Mouse (Mus musculus) lung, postnatal 25 days (tissue): ENCODE data around the gene Arl15.

Experiments used
- DNase-seq: peaks from one replicate; pipeline ENCODE4 v3.0.0; 2022; ENCODE audit warnings: low spot score

Gene Arl15

DNA sequence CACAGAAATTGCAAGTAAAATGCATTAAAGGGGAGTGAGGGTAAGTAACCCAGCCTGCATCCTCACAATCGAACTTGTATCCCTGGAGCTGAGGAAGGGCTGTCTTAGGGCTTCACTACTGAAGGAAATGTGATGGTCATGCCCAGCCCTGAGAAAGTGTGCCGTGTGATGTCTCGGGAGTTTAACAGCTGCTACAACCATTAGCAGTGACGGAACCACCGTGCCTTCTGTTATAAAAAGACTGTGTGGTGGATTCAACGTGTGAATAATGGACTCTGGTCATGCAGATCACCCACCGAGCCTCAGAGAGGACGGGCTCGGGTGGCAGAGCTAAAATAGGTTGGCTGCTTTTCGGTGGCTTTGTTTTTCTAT, 357.4 kb downstream of the Arl15 start:
- DNase-seq, result no peak

DNA sequence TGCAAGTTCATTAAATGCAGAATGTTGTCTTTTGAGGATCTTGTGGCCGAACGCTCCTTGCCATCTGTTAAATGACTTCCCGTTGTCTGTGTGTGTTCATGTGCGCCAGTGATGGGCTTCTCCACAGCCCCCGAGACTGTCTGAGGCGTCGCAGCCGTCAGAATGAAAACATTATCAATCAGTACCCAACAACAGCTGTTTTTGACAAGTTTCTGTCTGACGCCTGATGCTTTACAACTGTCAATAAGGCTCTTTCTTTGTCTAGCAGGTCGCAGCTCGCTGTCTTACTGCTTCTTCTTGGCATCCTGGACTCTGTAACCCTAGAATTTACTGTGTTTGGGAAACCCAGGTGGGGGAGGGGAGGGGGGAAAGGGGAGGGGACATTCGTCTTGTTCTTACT, 362.4 kb downstream of the Arl15 start:
- DNase-seq, result no peak

DNA sequence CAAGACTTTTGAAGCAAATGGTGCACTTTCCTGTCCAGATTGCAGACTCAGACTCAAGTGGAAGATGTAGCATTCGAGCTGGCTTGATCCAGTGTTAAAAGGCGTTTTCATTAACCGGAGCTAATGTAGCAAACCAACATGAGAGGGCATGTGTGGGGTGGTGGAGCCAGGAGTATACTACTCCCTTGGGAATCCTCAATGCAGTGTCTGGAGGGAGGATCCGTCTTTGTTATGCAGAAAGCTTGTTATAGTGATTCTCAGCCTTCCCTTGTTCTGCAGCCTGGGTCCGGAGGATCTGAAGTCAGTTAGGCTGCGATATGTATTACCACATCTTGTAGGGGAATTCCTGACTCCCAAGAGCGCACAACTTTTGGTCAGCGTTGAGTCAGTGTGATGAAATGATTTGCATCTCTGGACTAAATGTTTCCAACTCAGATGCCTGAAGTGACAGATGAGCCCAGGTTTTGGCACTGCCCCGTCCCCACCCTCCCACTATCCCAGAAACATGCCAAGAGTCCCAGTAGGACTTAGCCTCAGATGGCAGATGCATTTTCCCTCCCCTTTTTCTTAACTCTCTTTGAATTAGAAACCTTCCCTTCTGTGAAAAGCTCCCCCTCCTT, 363.9 kb downstream of the Arl15 start:
- no peak for DNase-seq

- no peak for DNase-seq
Observed at GRCm38 (mm10) chr13:114159634-114160391, 365.5 kb downstream of the Arl15 start.

DNA sequence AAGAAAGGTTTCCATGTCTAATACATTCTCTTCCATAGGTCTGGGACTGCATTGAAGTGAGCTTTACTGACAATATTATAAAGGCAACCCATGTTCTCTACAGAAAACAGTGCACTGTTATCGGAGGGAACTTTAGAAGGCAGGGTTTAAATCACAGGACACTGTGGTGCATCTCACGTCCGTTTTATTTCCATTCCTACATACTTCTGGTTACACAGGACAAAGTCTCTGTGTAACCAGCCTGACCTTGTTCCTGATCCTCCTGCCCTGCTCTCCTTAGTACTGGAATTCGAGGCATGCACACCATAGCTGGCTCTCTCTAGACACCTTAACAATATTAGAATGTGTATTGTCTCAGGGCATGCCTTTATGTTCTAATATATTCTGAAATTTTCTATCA, 368.4 kb downstream of the Arl15 start:
- no peak for DNase-seq

DNA sequence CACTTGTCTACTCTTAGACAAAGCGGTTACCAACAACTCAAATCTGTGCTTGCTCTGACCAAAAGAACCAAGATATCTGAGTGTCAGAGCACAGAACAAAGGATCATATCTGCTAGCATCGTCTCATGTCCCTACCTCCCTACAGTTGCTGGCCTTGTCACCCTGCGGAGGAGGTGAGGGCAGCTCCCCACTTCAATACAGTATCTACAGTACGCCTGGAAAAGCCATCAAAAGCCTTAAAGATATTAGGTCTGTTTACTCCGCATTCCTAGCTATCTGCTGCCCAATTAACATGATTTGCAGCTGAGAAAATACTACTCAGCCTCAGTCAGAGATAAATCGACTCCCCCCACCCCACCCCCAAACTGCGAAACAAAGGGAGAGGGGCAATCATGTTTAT, 371.3 kb downstream of the Arl15 start:
- no peak for DNase-seq

DNA sequence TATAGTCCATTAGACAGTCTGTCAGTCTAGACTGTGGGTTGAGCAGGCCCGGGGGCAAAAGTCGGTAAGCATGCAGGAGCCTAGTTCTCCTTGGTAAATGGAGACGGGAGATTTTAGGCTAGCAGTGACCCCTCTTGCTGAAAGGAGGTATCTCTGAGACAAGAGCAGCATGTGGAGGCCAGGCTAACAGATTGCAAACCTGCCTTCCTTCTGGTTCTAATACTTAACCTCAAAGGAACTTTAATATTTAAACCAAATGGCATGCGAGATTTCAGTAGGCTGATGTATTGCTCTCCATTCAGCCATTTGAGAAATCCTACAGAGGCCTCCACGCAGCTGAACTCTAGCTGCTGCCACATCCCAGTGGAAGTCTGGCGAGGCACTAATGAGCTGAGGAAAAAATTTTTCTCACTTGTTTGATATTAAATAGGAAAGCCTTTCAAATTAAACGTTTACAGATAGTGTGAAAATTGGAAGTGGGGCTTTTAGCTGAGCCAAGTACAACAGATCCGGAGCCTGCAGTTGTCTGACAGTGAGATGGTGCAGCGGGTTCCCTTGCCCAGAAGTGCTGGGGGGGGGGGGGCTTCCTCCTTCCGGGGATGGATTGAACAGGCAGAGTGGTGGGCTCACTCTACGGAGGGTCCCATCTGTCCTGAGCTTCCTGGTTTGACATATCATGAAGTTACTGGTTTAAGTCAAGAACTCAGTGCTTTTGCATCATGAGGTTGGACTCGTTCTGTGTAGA, 372.3 kb downstream of the Arl15 start:
- DNase-seq, result no peak

DNA sequence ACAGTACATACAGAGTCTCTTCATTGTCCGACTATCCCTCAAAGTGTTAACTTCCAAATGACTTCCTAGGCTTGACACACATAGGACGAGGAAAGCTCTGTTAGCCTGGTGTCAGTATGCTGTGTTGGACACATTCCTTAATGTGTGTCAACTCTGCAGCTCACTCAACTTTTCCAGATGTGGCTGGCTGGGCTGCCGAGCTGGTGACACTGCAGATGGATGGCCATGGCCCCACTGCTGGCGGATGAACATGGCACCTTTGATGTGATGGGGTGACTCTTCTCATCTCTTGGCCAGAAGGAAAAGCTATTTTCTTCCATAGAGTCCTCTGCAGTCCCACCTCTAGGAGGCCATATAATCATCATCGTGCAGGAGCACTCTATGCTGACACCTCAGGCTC, 375.8 kb downstream of the Arl15 start:
- DNase-seq, result no peak

DNA sequence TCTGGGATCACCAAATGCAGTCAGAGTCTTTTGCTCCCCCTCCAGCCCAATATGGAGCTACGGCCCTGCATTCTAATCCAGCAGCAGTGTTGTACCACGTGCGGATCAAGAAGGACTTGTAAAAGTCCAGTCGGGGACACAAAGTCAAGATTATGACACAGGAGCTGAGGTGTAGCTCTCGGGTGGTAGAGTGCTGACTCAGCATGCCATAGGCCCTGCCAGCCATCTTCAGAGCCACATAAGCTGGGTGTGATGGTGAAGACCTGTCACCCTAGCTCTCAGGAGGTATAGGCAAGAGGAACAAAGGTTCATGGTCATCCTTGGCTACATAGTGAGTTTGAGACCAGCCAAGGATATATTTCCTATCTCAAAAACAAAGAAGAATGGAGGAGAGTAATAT, 377.2 kb downstream of the Arl15 start:
- no peak for DNase-seq

GRCm38 (mm10) chr13:114188107-114188506, 393.8 kb downstream of the Arl15 start:
- DNase-seq, result no peak

- DNase-seq, result peak; percentile 24
Observed at GRCm38 (mm10) chr13:114188801-114189200, 394.5 kb downstream of the Arl15 start.

GRCm38 (mm10) chr13:114189441-114189840, 395.1 kb downstream of the Arl15 start:
- DNase-seq, result no peak

- DNase-seq, result peak; percentile 4
Observed at GRCm38 (mm10) chr13:114190898-114191297, 396.6 kb downstream of the Arl15 start.

DNA sequence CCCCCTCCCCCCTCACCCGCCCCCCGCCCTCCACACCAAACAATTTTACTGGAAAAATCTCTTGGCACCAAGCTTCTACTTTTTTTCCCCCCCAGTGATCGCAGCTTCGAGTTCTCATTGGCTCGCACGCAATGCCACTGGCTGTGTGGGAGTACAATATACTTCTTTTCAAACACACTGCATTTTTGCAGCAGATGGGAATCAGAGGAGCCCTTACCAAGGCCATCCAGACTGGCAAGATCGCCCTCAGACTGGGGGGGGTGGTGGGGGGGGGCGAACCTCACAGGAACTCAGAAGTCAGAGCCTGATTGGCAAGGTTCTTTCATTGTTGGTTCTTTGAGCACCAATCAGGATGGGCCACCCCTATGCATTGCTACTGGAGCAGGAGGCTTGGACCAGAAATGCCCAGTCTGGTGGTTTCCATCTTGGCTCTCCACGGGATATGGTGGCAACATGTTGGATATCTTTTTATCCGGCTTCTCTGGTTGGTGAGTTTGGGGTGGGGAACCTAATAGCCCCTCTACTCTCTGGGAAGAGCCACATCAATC, 404.0 kb downstream of the Arl15 start:
- DNase-seq, result no peak

DNA sequence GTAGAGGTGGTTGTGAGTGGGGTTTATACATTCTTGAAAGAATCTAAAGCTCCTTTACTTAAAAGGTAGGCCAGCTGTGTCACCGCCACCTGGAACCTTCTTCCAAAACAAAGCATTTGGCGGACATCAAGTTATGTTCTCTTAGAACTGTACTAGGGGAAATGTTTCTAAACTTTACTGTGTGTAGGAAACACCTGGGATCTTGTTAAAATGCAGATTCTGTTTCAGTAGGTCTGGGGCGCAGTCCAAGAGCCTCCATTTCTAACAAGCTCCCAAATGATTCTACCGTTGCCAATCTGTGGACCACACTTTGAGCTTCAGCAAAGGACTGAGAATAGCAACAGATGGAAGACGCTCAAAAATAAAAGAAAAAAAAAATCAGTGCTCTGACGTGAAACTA, 405.4 kb downstream of the Arl15 start:
- DNase-seq, result no peak

GRCm38 (mm10) chr13:114200545-114200944, 406.2 kb downstream of the Arl15 start:
- no peak for DNase-seq

- no peak for DNase-seq
Observed at GRCm38 (mm10) chr13:114202806-114203570, 408.7 kb downstream of the Arl15 start.
